Mouse (Mus musculus): ENCODE data around the gene Il13.
A peak's percentile ranks its signal among the peaks of the same experiment; 100 is the strongest.

The Il13 gene

GRCm38 (mm10) chr11:53627859-53628258, 6.6 kb downstream of the Il13 start:
- peak; percentile 33 for DNase-seq

DNA sequence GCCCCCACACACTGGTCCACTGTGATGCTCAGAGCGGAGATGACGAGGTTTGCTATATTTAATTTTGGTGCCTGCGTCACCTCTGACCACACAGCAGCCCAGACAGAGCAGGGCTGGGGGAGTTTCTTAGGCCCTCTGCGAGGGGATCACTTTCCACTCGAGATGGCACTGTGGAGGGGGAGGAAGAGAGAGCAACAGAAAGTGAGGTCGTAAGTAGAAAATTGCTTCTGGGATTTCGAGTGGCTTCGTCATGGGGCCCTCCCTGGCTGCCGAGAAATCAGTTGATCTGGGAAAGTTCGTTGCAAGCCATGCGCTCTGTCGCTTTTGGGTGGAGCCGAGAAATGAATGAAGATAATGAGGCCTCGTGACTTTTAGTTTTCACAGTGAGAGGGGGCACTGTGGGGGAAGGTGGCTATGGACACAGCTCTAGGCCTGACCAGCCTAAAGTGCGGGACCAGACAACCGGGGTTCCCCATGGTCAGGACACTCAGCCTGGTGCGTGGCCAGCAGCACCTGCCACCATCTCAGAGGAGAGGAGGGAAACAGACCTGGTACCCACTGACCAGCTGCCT, 7.6 kb downstream of the Il13 start:
- DNase-seq, result no peak

- DNase-seq, result no peak
Measured at GRCm38 (mm10) chr11:53624124-53624523, 10.4 kb downstream of the Il13 start.

- no peak for DNase-seq
Measured at GRCm38 (mm10) chr11:53623573-53623972, 10.9 kb downstream of the Il13 start.

DNA sequence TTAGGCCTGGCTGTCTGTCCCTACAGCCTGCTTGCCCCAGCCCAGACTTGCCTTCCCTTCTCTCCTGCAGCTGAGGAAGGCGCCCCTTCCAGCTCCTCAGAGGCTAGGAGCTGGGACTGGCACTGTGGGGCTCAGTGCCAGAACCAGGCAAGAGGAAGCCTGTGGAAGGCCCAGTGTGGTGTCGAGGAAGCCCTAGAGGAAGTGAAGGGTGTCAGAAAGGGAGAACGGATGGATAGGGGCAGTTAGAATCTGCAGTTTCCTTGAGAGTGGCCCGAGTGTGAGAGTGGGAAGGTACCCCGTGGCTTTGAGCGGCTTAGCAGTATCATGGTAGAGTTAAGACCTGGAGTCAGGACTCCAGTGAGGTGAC, 12.1 kb downstream of the Il13 start:
- DNase-seq, result no peak

GRCm38 (mm10) chr11:53621582-53622439, 12.7 kb downstream of the Il13 start:
- no peak for DNase-seq

GRCm38 (mm10) chr11:53620094-53620493, 14.4 kb downstream of the Il13 start:
- DNase-seq, result no peak

GRCm38 (mm10) chr11:53619428-53619827, 15.1 kb downstream of the Il13 start:
- DNase-seq, result no peak

DNA sequence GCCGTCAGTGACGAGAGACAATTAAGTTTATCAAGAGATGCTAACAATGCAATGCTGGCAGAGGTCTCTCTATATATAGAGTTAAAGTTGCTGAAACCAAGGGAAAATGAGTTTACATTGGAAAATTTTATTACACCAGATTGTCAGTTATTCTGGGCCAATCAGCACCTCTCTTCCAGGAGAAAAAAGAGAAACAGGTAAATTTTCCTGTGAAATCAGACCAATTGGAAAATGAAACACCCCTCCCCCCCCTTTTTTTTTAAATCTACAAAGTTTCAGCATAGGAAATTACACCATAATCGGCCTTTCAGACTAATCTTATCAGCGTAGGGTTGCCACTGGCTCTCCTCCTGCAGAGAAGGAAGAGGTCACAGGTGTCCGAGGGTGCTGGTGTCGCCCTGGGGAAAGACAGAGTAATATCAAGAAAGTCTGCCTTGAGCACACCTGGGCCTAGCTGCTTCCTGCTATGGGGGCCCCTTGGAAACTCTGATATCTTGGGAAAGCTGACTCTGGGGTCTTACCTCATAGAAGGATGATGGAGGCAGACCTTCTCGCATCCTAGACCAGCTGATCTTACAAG, 15.8 kb downstream of the Il13 start, which contains the start of gene Il4:
Il4 (minus strand) TSS at position 51 of the 580 bp plus-strand sequence.
- DNase-seq, result no peak

- no peak for DNase-seq
Measured at GRCm38 (mm10) chr11:53617562-53618109, 16.9 kb downstream of the Il13 start.

DNA sequence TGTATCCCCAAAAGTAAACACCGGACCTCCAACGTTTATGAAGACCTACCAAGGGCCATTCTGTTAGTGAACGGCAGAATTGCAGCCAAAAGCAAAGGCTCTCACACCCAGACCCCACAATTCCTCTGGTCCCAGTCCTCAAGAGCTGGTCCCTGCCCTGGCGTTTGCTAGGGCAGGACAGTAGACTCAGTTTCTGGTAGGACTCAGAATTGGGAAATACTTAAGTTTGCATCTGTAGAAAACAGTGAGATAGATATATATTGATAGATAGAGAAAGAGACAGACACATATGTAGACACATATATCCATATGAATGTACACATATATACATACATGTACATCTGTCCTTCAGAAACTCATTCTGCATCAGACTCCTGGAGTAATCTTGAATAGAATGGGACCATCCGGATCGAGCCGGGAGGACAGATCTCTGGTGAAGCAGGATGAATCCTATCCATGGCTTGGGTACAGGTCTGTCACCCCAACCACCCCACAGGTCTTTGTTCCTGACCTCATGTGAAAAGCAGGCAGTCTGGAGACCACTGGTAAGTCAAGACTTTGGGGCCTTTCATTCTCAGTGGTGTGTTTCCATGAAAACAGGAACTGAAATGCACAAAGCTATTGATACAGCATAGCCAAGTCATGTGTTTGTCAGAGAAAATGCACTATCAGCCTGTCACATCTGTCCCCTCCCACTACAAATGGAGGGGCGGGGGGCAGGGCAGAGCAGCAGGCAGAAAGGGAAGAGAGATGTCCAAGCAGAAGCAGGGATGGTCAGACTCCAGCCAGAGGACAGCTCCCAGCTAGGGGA, 17.5 kb downstream of the Il13 start:
- no peak for DNase-seq

DNA sequence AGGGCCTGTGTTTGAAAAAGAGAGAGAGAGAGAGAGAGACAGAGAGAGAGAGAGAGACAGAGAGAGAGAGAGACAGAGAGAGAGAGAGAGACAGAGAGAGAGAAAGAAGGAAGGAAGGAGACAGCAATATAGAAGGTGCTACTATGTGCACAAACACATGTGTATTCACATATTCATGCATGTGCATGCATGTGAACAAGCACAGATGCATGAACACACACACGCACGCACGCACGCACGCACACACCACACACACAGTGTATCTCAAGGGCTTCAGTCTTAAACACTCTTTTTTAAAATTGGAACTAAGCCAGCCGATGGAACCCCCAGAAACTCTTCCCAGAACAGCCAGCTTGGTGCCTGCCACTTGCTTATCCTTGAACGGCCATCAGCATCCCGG, 18.9 kb downstream of the Il13 start:
- DNase-seq, result no peak

- no peak for DNase-seq
Measured at GRCm38 (mm10) chr11:53615172-53615571, 19.3 kb downstream of the Il13 start.

DNA sequence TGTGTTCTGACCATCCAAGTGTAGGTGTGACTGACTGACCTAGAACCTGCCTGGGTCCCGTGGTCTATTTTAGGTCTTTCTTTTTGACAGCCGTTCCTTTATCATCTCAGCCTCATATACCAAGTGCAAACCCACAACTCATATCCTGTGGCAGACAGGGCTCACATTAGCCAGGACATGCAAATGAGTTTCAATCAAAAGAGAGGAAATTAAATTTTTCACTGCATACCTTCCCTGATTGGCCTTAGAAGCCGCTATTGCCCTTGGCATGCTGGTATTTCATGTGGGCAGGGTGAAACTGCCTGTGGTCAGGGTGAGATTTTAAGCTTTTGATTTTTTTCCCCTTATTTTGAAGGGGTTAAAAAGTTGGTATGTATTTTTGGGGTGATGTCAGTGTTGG, 24.8 kb downstream of the Il13 start:
- no peak for DNase-seq

DNA sequence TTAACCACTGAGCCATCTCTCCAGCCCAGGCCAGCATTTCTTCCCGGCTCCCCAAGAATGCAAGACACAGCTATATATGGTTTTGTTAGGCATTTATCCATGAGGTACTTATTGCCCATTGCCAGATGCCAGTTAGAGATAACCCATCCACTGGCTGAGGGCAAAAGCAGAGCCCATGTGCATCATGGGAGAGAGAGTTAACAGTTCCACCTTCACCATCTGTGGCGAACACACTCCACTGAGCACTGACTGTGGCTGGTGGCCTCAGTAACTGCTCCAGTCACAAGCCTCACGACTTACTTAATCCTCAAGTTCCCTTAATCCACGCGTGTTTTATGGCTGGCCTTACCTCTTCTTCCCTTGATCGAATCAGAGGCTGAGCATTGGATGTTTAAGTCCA, 25.3 kb downstream of the Il13 start:
- DNase-seq, result no peak

- DNase-seq, result no peak
Measured at GRCm38 (mm10) chr11:53605609-53606008, 28.9 kb downstream of the Il13 start.

- no peak for DNase-seq
Measured at GRCm38 (mm10) chr11:53604983-53605382, 29.5 kb downstream of the Il13 start.

DNA sequence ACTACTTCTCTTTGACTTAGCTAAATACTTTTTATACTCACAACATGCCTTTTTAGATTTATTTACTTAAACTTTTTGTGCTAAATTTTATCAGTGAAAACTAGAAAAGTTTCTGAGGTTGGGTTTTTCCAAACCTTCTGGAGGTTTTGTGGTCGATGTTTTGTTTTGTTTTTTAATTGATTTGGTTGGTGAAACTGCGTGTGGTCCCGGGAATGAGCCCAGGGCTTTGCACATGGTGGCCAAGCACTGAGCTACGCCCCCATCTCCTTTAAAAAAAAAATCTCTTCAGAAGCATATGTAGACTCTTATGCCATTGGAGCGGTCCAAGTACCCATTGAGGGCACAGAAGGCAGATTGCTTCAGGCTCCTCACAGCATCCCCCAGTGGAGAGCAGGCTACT, 43.4 kb downstream of the Il13 start:
- DNase-seq, result no peak

GRCm38 (mm10) chr11:53590368-53590768, 44.1 kb downstream of the Il13 start:
- no peak for DNase-seq

GRCm38 (mm10) chr11:53588279-53588678, 46.2 kb downstream of the Il13 start:
- no peak for DNase-seq

- DNase-seq, result no peak
Measured at GRCm38 (mm10) chr11:53585510-53585909, 49.0 kb downstream of the Il13 start.

- no peak for DNase-seq
Measured at GRCm38 (mm10) chr11:53584849-53585248, 49.7 kb downstream of the Il13 start.

GRCm38 (mm10) chr11:53583151-53583550, 51.4 kb downstream of the Il13 start:
- DNase-seq, result no peak
